ENCODE assay signal across 21 mouse cellular contexts in the genomic region with DNA sequence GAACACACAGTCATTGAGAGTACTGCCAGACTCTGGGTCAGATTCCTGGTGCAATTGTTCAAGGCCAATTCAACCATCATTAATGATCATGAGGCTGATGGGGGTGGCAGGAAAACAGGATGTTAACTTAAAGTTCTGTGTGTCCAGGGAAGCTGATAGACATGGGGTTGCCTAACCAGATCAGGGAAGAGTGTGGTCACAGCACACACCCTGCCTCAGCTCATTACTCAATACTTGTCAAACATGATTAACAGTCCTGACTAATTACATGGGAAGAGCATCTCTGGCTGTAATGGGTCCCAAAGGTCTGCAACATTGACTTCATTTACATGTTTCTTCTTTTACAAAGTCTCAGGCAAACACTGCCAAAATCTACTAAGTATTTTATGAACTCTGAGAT.
"Had no signal": no experiment of that assay in that cellular context is flagged by ENCODE, and none has a peak within 500 bp of the region (broad histone marks: within the 10 kb centered on the region; RNA-seq: fewer than 3 reads in every experiment).

No protein-coding gene starts in this region.

- H3K4me3 ChIP-seq: heart, adult 2 months; heart, embryonic 13.5 days; heart, embryonic 15.5 days; hindbrain, embryonic 13.5 days; hindbrain, embryonic 15.5 days; limb, embryonic 13.5 days; limb, embryonic 15.5 days; liver, embryonic 12.5 days had no signal

- ATAC-seq: hindbrain, postnatal 0 days; intestine, embryonic 16.5 days; liver, embryonic 12.5 days had no signal

- H3K27ac ChIP-seq: heart, adult 2 months; heart, embryonic 13.5 days; heart, embryonic 15.5 days; hindbrain, embryonic 13.5 days; hindbrain, embryonic 15.5 days; hindbrain, postnatal 0 days; limb, embryonic 13.5 days; limb, embryonic 15.5 days; liver, embryonic 12.5 days had no signal

- DNase-seq: gastrocnemius, postnatal 14 days; heart, adult 11 months; heart, adult 2 months; heart, postnatal 14 days; heart, postnatal 36 days; kidney, adult 11 months; kidney, adult 2 months; kidney, postnatal 10 days; kidney, postnatal 36 days; layer of hippocampus, adult 9-11 months; layer of hippocampus, postnatal 36 days; left cerebral cortex, postnatal 4 days had no signal
